Mouse (Mus musculus) forebrain, embryonic 12.5 days (tissue): ENCODE measurements at regions not wholly inside any gene's neighbourhood (a gene's known extent, or its start where the extent isn't known, plus 50 kb on each side); places are given as distances from the start of the nearest gene placed in this dataset.

ENCODE experiments used
- ATAC-seq: fragments of 200-750 bp; cut with Nextera tagmentation; 2 replicates; pipeline ENCODE4 v1.8.0; 2017; ENCODE audit warnings: moderate TSS enrichment; ENCODE audit not compliant: low FRiP score
- H3K27ac ChIP-seq: fragments of 300-500 bp; sonication (generic); 2 replicates; pipeline ENCODE4 v1.5.1; 2016; ENCODE audit warnings: mild to moderate bottlenecking
- H3K27me3 ChIP-seq: fragments of 300-500 bp; sonication (generic); 2 replicates; pipeline ENCODE4 v1.6.1; 2016; ENCODE audit warnings: mild to moderate bottlenecking
- H3K36me3 ChIP-seq: fragments of 300-500 bp; sonication (generic); replicated peaks from 2 replicates; pipeline ENCODE4 v1.6.1; 2016; ENCODE audit warnings: mild to moderate bottlenecking
- H3K4me1 ChIP-seq: fragments of 300-500 bp; sonication (generic); 2 replicates; pipeline ENCODE4 v1.6.1; 2016
- H3K4me2 ChIP-seq: fragments of 300-500 bp; sonication (generic); 2 replicates; pipeline ENCODE4 v1.6.1; 2016; ENCODE audit warnings: mild to moderate bottlenecking, moderate library complexity
- H3K4me3 ChIP-seq: fragments of 300-500 bp; sonication (generic); replicated peaks from 2 replicates; pipeline ENCODE4 v1.5.1; 2016; ENCODE audit warnings: mild to moderate bottlenecking
- H3K9ac ChIP-seq: fragments of 300-500 bp; sonication (generic); 2 replicates; pipeline ENCODE4 v1.6.1; 2016; ENCODE audit warnings: mild to moderate bottlenecking
- H3K9me3 ChIP-seq: fragments of 300-500 bp; sonication (generic); 2 replicates; pipeline ENCODE4 v1.6.1; 2016
- WGBS: fragments of 180-500 bp; shearing (Covaris S2); methylation state at CpG from one replicate; pipeline ENCODE4 v1.1.7; 2016; 5-methylcytosine and 5-hydroxymethylcytosine counted together

DNA sequence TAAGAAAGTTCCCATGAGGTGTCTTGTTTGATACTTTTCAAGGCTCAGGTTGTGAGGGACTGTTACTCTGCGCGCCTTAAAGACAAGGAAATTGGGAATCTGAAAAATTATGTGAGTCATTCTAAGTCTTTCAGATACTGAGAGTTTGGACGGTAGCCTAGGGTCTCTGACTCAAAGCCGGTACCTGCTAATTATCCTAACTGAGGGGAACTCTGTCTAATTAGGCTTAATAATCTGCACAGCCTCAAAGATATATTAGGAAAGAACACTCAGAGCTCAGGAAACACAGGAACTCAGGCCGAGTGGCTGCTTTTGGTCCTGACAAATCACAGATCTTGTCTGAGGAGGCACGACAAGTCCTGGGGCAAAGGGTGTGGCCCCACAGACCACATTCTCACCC is 295.7 kb downstream of the Lmo4 start:
- no peaks in the 10 kb centered on the region for H3K36me3 ChIP-seq
- H3K9ac ChIP-seq = no peak overlapping the region
- no peak for ATAC-seq
- H3K4me1 ChIP-seq = peaks cover 1% of the 10 kb centered on the region; the same call in 1 of the 2 replicates
- no peak overlapping the region for H3K4me3 ChIP-seq
- no peak overlapping the region for H3K4me2 ChIP-seq
- H3K9me3 ChIP-seq = no peaks in the 10 kb centered on the region
- H3K27me3 ChIP-seq = peaks cover 37% of the 10 kb centered on the region
- H3K27ac ChIP-seq = no peak overlapping the region
- WGBS = 64% methylated on average over 6 of the region's 6 CpGs

GRCm38 (mm10) chr3:143903421-143903820 is 301.6 kb downstream of the Lmo4 start:
- ATAC-seq = no peak

DNA sequence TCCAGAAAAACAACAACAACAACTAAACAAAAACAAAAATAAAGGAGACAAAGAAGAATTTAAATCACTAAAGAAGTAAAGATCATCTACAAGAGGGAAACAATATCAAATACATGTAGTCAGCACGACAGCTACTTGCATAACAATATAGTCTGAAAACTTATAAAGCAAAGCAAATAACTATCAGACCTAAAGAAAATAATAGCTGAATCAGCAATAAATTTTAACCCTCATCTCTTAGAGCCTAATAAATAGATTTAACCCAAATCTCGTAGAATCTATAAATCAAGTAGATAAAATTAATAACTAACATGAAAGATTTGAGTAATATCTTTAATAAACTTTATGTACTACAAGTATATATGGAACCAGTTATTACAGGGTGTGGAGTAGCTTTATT is 324.2 kb downstream of the Lmo4 start:
- no peak overlapping the region for H3K9ac ChIP-seq
- H3K36me3 ChIP-seq = no peaks in the 10 kb centered on the region
- no peaks in the 10 kb centered on the region for H3K4me1 ChIP-seq
- no peaks in the 10 kb centered on the region for H3K27me3 ChIP-seq
- H3K9me3 ChIP-seq = no peaks in the 10 kb centered on the region
- WGBS = 93% methylated on average over 2 of the region's 2 CpGs
- H3K4me3 ChIP-seq = no peak overlapping the region
- ATAC-seq = no peak
- H3K27ac ChIP-seq = no peak overlapping the region
- no peak overlapping the region for H3K4me2 ChIP-seq

More at GRCm38 (mm10) chr3:143903421-143903820, 301.6 kb downstream of the Lmo4 start:
- no peak overlapping the region for H3K4me3 ChIP-seq
- WGBS = 95% methylated on average over 2 of the region's 2 CpGs
- no peak overlapping the region for H3K4me2 ChIP-seq
- no peaks in the 10 kb centered on the region for H3K4me1 ChIP-seq
- no peak overlapping the region for H3K27ac ChIP-seq
- H3K9ac ChIP-seq = no peak overlapping the region
- no peaks in the 10 kb centered on the region for H3K36me3 ChIP-seq
- H3K9me3 ChIP-seq = no peaks in the 10 kb centered on the region
- H3K27me3 ChIP-seq = peaks cover 7% of the 10 kb centered on the region; the same call in 1 of the 2 replicates

- no peak for ATAC-seq
- no peaks in the 10 kb centered on the region for H3K27me3 ChIP-seq
- no peaks in the 10 kb centered on the region for H3K9me3 ChIP-seq
- H3K27ac ChIP-seq = no peak overlapping the region
- H3K4me2 ChIP-seq = no peak overlapping the region
- no peaks in the 10 kb centered on the region for H3K36me3 ChIP-seq
- no peak overlapping the region for H3K9ac ChIP-seq
- no peaks in the 10 kb centered on the region for H3K4me1 ChIP-seq
- WGBS = 91% methylated on average over 3 of the region's 3 CpGs
- H3K4me3 ChIP-seq = no peak overlapping the region
Observed at GRCm38 (mm10) chr3:143873876-143874275, 331.1 kb downstream of the Lmo4 start.

GRCm38 (mm10) chr3:143866521-143866920 is 338.5 kb downstream of the Lmo4 start:
- Histone ChIP-seq H3K27ac (no peak overlapping the region), H3K4me2 (no peak overlapping the region), H3K4me1 (peaks cover 10% of the 10 kb centered on the region), H3K36me3 (no peaks in the 10 kb centered on the region), H3K27me3 (no peaks in the 10 kb centered on the region), H3K9ac (no peak overlapping the region), H3K4me3 (no peak overlapping the region), H3K9me3 (no peaks in the 10 kb centered on the region)
- WGBS = 70% methylated on average over 4 of the region's 4 CpGs
- ATAC-seq = no peak

DNA sequence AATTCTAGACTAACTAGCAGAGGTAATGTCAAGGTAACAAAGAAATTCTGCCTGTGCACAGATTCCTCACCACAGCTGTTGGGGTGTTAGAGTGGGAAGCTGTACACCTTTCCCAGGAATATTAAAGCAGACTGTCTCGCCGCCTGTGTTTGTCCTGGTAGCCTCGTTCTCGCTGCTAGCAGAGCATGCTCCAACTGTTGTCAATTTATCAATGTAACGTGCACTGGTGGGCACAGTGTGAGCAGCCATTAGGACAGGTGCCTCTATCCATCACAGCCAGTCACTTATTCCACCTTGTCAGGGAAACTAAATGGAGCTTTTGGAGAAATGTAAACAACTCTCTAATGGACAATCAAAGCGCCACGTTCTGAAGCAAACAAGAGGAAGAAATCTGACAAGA is 339.4 kb downstream of the Lmo4 start:
- Histone ChIP-seq H3K9me3 (no peaks in the 10 kb centered on the region), H3K4me3 (no peak overlapping the region), H3K4me1 (peaks cover 10% of the 10 kb centered on the region), H3K4me2 (no peak overlapping the region), H3K9ac (no peak overlapping the region), H3K36me3 (no peaks in the 10 kb centered on the region), H3K27me3 (no peaks in the 10 kb centered on the region), H3K27ac (no peak overlapping the region)
- WGBS = 81% methylated on average over 7 of the region's 7 CpGs
- no peak for ATAC-seq

- Histone ChIP-seq H3K27ac (no peak overlapping the region), H3K4me2 (no peak overlapping the region), H3K36me3 (no peaks in the 10 kb centered on the region), H3K9ac (no peak overlapping the region), H3K4me3 (no peak overlapping the region), H3K27me3 (no peaks in the 10 kb centered on the region), H3K9me3 (no peaks in the 10 kb centered on the region), H3K4me1 (peaks cover 10% of the 10 kb centered on the region)
- no peak for ATAC-seq
- WGBS = 53% methylated on average over 10 of the region's 10 CpGs
Observed at GRCm38 (mm10) chr3:143864490-143864889, 340.5 kb downstream of the Lmo4 start.

- no peak overlapping the region for H3K4me3 ChIP-seq
- no peaks in the 10 kb centered on the region for H3K27me3 ChIP-seq
- H3K9ac ChIP-seq = no peak overlapping the region
- no peak overlapping the region for H3K4me2 ChIP-seq
- H3K36me3 ChIP-seq = no peaks in the 10 kb centered on the region
- ATAC-seq = no peak
- H3K27ac ChIP-seq = no peak overlapping the region
- WGBS = 87% methylated on average over 11 of the region's 11 CpGs
- H3K9me3 ChIP-seq = no peaks in the 10 kb centered on the region
- H3K4me1 ChIP-seq = peaks cover 10% of the 10 kb centered on the region
Observed at GRCm38 (mm10) chr3:143862531-143862930, 342.5 kb downstream of the Lmo4 start.

DNA sequence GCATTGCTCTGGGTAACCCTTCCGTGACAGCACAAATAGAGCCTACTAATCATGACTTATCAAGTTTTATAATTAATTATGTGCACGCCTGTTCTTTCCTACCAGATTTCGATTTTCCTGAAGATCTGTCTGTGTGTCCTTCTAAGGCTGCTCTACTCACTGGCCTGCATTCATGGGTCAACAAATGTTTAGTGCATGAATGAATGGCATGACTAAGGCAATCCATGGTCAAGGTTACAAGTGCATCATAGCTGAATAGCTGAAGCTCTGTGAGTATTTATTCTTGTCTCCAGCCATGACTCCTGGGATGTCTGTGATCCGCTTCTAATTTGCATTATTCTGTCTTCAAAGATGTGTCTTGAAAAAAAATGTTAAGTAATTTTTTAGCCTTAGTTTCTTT is 343.2 kb downstream of the Lmo4 start:
- peaks cover 10% of the 10 kb centered on the region for H3K4me1 ChIP-seq
- no peak overlapping the region for H3K9ac ChIP-seq
- WGBS = 90% methylated on average over 4 of the region's 4 CpGs
- H3K4me2 ChIP-seq = no peak overlapping the region
- H3K27ac ChIP-seq = no peak overlapping the region
- no peak for ATAC-seq
- no peaks in the 10 kb centered on the region for H3K9me3 ChIP-seq
- H3K4me3 ChIP-seq = no peak overlapping the region
- H3K36me3 ChIP-seq = no peaks in the 10 kb centered on the region
- H3K27me3 ChIP-seq = no peaks in the 10 kb centered on the region

GRCm38 (mm10) chr3:143835611-143836240 is 369.3 kb downstream of the Lmo4 start:
- Histone ChIP-seq H3K4me1 (no peaks in the 10 kb centered on the region), H3K36me3 (no peaks in the 10 kb centered on the region), H3K4me2 (no peak overlapping the region), H3K9ac (no peak overlapping the region), H3K9me3 (no peaks in the 10 kb centered on the region), H3K4me3 (no peak overlapping the region), H3K27ac (no peak overlapping the region), H3K27me3 (no peaks in the 10 kb centered on the region)
- ATAC-seq = no peak
- WGBS = 87% methylated on average over 7 of the region's 7 CpGs

GRCm38 (mm10) chr3:143834725-143835124 is 370.3 kb downstream of the Lmo4 start:
- H3K9me3 ChIP-seq = no peaks in the 10 kb centered on the region
- H3K27ac ChIP-seq = no peak overlapping the region
- no peaks in the 10 kb centered on the region for H3K27me3 ChIP-seq
- no peaks in the 10 kb centered on the region for H3K4me1 ChIP-seq
- no peaks in the 10 kb centered on the region for H3K36me3 ChIP-seq
- no peak overlapping the region for H3K4me2 ChIP-seq
- no peak overlapping the region for H3K4me3 ChIP-seq
- no peak overlapping the region for H3K9ac ChIP-seq
- no peak for ATAC-seq
- 86% methylated on average over 2 of the region's 2 CpGs for WGBS

GRCm38 (mm10) chr3:143823395-143823777 is 381.6 kb downstream of the Lmo4 start:
- WGBS = 71% methylated on average over 1 of the region's 1 CpGs
- H3K27ac ChIP-seq = no peak overlapping the region
- no peaks in the 10 kb centered on the region for H3K27me3 ChIP-seq
- no peak for ATAC-seq
- no peaks in the 10 kb centered on the region for H3K36me3 ChIP-seq
- no peak overlapping the region for H3K4me2 ChIP-seq
- no peaks in the 10 kb centered on the region for H3K9me3 ChIP-seq
- H3K4me3 ChIP-seq = no peak overlapping the region
- no peaks in the 10 kb centered on the region for H3K4me1 ChIP-seq
- H3K9ac ChIP-seq = no peak overlapping the region

DNA sequence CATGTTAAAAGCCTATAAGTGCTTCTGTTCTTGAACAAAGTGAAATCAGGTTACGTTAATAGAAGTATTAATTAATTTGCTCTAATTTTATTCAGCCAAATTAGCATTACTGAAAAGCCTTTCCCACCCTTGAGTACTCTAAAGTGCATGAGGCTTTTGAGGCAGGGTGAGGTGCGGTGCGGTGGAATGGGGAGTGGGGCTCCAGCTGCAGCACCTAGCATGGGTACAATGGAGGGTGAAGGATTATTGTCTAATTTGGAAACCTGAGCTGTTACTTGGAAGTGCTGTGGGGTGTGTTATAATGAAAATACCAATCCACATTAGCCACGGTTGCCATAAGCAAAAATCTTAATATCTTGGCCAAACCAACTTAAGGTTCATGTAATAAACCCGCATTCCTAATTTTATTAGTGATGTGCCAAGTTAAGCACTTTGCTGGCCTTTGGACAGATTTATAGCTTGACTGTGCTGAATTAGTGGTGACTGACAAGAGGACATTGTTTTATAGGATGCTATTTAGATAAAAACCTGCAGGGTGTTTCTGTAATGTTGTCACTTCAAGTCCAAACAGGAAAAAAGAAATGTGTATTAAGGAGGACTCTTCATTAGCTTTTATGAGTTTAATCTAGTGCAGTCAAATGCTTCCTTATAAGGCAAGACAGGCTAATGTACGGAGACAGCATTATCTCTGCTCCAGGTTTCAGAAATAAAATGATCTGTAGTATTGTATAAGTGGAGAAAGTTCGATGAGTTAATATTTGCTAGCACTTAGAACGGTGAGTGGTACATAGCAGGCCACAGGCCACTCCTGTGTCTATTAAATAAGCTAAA is 382.2 kb downstream of the Lmo4 start:
- Histone ChIP-seq H3K9ac (no peak overlapping the region), H3K36me3 (no peaks in the 10 kb centered on the region), H3K27ac (no peak overlapping the region), H3K4me3 (no peak overlapping the region), H3K4me2 (no peak overlapping the region), H3K9me3 (no peaks in the 10 kb centered on the region), H3K27me3 (no peaks in the 10 kb centered on the region), H3K4me1 (no peaks in the 10 kb centered on the region)
- no peak for ATAC-seq
- WGBS = 71% methylated on average over 8 of the region's 8 CpGs
